15 mouse cellular contexts compared by ENCODE assay signal in the genomic region with DNA sequence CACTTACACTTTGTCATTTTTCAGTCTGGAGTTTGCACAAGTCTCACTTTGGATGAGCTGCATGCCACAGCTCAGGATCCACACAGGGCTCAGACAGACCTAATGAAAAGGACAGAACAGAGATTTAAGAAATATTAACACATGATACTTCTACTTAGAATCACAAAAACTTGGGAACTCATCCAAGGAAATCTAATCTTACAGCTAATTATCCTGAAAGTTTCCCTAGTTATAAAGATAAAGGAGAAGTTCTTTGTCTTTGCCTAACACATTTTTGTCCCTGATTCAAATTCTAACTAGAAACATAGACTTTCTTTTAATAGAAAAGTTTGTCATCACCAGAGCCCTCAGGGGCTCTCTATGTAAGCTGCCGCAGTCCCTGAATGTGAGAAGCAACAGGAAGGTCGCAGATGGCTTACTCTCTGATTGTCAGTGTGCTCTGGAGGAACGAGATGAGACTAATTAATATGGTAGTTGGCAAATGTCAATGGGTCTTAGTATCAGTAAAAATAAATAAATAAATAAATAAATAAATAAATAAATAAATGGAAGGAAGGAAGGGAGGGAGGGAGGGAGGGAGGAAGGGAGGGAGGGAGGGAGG.
"Had no signal": no experiment of that assay in that cellular context is flagged by ENCODE, and none has a peak within 500 bp of the region (broad histone marks: within the 10 kb centered on the region; RNA-seq: fewer than 3 reads in every experiment).

No protein-coding gene starts in this region.

- H3K36me3 ChIP-seq: limb, embryonic 13.5 days; midbrain, embryonic 10.5 days; neural tube, embryonic 13.5 days had no signal

- H3K9me3 ChIP-seq: limb, embryonic 13.5 days; midbrain, embryonic 10.5 days; neural tube, embryonic 13.5 days had no signal

- H3K4me1 ChIP-seq: limb, embryonic 13.5 days had no signal

- H3K27me3 ChIP-seq: limb, embryonic 13.5 days; neural tube, embryonic 13.5 days had no signal

- H3K27ac ChIP-seq: kidney, postnatal 0 days; layer of hippocampus, adult 2 months; limb, embryonic 13.5 days; midbrain, embryonic 10.5 days; neural tube, embryonic 13.5 days had no signal

- H3K4me3 ChIP-seq: layer of hippocampus, adult 2 months; limb, embryonic 13.5 days; midbrain, embryonic 10.5 days; neural tube, embryonic 13.5 days had no signal

- H3K9ac ChIP-seq: limb, embryonic 13.5 days; neural tube, embryonic 13.5 days had no signal

- DNase-seq: kidney, adult 11 months; kidney, adult 9 months; kidney, postnatal 4 days; lung, postnatal 10 days; lung, postnatal 4 days; right cerebral cortex, adult 18-20 months; right cerebral cortex, postnatal 25 days; thymus, postnatal 36 days had no signal

- H3K4me2 ChIP-seq: limb, embryonic 13.5 days; liver, embryonic 11.5 days had no signal

- ATAC-seq: midbrain, embryonic 16.5 days had no signal
